Mouse (Mus musculus): ENCODE results near the gene E2f4. TPM values are rescaled to one million over a fixed set of nuclear protein-coding genes. Genes with fewer than 3 reads are reported as not detected.

Gene E2f4
- total RNA-seq, 2 experiments from 2014 or later, result 15.4 to 17.2 TPM

DNA sequence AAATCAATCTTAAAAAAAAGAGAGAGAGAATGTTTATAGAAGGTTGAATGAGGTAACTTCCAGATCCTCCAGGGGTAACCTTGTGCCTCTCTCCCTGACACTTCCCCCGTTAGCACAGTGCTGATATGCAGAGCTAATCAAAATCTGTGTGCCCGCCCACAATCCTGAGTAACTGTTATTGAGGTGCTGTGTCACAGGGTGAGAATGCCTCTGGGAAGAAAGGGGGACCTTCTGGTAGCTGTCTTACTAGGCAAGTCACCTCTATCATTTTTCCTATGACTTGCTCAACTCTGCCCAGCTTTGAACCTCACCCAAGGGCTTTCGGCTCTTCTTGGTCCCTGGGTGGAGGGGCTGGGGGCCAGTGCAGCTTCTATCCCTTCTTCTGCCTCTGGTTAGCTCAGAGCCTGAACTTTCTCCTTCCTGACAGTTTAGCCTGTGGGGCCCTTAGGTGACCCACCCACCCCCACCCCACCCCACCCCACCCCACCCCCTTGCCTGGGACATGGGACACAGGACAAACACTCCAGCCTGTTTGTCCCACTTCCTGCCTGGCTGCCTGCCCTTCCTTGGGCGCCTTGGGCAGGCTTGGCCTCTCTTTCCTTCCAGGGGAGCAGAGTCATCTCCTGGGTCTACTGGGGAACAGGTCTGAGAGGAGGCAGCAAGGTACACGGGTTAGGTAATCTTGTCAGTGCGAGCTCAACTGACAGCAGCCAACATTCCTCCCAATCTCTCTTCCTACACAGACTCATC is 42.6 kb downstream of the E2f4 start:
- intact Hi-C loops (cut with DNase I; ENCODE audit: low total_unique reads), result no loop called here
- no peak for DNase-seq

DNA sequence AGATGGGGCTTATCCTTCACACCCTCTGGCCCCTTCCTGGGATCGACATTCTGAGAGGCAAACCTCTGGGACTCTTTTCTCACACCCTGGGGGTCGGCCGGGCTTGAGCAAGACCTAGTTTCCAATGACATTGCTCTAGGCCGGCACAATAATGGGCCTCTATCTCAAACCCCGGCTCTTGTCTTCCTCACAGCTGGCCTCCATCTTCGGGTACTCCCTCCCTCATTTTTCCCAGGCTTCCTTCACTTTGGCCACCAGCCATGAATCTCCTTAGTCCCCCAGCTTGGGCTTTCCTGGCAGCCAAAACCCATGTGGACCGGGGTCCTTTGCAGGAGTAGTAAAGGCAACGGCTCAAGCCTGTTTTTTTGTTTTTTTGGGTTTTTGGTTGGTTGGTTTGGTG is 43.9 kb downstream of the E2f4 start:
- DNase-seq, result no peak

DNA sequence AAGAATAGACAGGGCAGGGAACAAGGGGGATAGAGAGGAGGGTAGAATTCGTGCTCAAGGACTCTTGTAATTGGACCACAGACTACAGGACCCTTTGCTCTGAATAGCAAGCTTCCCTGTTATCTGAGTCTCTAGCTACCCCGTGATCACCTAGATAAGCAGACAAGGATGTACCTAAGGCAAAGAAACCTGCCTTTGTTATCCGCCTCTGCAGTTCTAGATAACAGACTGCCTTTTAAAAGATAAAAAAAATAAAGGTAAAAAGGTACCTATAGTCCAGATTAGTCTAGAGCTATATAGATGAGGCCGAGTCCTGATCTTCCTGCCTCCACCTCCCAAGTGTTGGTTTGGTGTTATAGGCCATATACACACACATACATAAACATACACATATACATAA is 45.3 kb downstream of the E2f4 start:
- DNase-seq, result no peak
- intact Hi-C loops (cut with DNase I; ENCODE audit: low total_unique reads), result no loop called here

More for the DNA sequence above, 43.9 kb downstream of the E2f4 start:
- intact Hi-C loops (cut with DNase I; ENCODE audit: low total_unique reads), result no loop called here

DNA sequence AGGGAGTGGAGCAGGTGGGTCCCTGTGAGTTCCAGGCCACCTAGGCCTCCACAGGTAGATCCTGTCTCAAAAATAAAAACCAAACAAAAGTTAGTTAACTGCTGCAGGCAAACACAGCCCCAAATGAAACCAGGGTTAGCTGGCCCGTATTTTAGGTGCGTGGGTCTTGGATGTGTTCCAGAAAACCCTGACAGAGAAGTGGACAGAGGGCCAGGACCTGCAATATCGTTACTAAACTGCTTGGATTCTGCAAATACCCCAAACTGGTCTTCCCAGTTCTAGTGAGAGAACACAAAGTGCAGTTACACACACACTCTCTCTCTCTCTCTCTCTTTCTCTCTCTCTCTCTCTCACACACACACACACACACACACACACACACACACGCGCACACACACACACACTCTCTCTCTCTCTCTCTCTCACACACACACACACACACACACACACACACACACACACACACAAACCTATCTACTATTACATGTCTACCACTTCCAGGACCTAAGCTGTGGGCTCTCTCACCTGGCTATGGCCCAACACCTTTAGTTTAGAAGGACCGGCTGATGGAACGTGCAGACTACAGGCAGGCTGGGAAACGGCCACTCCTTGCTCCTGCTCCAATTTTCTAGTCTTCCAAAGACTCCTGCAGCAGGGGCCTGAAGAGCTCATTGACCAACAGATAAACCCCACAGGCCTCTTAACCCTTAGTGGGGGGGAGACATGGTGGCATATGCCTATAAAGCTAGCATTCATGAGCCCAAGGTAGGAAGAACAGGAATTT is 46.5 kb downstream of the E2f4 start:
- intact Hi-C loops (cut with DNase I; ENCODE audit: low total_unique reads), result no loop called here
- DNase-seq, result no peak

DNA sequence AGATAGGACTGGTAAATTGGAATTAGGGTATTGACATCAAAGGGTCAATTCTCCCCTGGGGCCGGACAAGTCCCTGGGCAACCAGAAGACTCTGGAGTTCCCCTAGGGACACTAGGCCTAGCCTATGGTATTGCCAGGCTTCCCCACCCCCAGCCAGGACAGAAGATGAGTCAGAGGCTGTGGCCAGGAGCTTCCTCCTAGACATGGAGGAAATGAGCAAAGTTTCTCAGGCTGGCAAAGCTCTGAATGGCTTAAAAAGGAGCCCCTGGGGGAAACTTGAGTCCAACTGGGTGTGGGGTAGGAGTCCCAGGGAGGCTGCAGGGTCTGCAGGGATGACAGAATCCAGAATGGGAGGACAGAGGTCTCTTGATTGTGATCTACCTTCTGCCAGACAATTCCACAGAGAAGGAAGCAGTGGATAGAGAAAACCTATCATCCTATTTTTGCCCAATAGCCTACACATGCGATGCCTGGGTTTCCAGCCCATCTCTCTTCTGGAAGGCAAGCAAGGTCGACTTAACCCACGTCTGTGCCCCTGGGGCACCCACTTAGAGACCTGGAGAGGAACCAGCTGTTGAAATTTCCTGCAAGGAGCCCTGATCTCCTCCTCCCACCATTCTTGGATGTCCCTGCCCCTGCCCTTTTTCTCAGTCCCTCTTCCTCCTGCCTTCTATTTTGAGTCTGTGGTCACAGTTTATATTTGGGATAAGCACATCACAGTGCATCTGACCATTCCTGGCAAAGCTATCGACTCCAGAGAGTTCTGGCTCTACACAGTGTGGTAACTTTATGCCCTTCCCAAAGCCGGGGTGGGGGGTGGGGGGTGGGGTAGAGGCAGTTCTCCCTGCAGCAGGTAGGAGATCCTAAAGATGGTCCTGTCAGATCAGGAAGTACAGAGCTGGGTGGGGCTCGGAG is 47.9 kb downstream of the E2f4 start:
- intact Hi-C loops (cut with DNase I; ENCODE audit: low total_unique reads), result no loop called here
- peak; percentile 50 for DNase-seq

DNA sequence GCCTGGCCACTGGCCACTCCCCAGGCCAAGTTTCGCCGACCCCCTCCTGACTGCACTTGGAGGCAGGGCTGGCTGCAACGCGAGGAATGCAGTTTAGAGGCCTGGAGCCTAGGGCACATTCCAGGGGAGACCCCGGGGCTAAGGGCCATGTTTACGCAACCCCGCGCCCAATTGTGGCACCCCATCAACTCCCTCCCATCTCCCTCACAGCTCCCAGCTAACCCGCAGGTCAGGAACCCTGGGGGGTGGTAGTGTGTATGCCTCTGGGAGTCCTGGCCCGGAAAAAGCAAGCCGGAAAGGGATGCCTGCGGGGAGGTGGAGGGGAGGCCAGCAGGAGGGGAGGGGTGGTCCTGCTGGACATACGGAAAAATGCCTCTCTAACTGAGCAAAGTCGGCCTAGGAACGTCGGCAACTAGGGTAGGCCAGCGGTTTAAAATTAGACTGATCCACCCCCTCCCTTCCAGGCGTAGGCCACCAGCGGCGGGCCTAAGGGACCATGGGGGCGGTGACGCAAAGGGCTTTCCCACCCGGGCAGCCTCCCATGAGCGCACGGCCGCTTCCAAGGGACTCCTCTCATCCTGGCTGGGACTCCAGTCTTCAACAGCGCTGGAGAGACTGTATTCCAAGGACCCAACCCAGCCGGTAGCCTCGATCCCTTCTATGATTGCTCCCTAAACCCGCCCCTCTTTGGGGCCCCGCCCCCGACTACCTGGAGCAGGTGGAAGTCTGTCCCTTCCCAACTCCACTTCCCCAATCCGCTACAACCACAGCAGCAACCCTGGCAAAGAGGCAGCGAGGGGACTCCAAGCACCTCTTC is 49.4 kb downstream of the E2f4 start:
- peak; percentile 82 for DNase-seq
- intact Hi-C loops (cut with DNase I; ENCODE audit: low total_unique reads), result no loop called here

DNA sequence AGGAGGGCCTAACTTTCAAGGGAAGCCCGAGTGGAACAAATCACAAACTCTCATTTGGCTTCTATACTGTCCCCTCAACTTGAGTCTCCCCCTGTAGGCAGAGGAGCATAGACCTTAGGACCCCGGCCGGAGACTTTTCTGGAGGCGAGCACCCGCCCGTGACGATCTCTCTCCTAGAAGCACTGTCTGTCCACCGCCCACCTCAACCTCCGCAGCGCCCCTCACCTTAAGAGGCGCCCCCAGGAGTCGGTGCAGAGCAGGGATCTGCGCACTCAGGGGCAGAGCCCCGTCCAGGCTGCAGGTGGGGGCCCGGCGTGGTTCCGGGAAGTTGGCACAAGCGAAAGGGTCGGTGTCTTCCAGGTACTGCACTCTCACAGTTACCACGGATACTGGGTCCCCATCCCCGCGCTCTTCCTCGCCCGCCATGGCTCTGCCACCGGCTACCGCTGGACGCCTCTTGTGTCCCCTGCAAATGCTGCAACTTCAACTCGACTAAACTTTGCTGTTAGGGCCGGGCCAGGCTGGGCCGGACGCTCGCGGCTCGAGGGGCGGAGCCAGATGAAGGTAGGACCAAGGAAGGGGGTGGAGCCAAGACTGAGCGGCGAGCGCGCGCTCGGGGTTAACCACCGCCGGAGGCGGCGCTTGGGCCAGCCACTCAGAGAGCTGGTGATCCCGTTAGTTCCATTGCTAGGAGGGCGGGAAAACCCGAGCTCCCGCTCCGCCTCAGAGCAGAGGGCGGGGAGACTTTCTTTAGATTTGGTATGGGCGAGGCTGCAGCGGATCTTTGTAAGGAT is 50.2 kb downstream of the E2f4 start, which contains the start of gene Fhod1:
Fhod1 (minus strand) TSS at position 526 of the 794 bp plus-strand sequence.
- DNase-seq, result peak; percentile 95
- intact Hi-C loops (cut with DNase I; ENCODE audit: low total_unique reads), result no loop called here

DNA sequence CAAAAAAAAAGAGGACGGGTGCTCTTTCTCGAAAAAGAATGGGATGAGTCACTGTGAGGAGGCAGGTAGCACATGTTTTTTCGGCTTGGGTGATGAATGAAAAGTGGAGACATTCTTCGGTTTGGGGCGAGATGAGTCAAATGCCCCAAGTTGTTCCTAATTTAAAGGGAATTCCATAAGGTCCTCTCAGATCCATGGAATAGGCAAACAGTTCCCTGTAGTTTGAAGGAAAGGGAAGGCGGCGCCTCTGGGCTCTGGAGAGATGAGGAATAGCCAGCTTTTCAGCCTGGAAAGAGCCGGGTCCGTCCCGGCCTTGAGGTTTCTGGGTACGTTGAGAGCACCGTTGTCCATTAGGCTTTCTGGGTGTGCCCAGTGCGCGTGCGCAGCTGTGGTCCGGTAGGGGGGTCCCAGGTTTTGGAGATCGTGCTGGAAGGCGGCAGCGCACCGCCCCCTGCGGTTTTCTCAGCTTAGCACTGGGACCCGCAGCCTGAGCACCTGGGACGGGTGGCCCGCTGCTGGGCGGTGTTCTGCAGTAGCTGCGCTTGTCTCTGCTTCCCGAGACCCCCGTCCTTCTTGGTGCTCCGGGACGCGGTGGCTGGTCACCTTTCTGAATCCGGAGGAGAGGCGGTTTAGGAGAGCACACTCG is 51.1 kb downstream of the E2f4 start, which contains the start of gene Slc9a5:
Slc9a5 (plus strand) TSS at position 394 of the 646 bp plus-strand sequence.
- no peak for DNase-seq

DNA sequence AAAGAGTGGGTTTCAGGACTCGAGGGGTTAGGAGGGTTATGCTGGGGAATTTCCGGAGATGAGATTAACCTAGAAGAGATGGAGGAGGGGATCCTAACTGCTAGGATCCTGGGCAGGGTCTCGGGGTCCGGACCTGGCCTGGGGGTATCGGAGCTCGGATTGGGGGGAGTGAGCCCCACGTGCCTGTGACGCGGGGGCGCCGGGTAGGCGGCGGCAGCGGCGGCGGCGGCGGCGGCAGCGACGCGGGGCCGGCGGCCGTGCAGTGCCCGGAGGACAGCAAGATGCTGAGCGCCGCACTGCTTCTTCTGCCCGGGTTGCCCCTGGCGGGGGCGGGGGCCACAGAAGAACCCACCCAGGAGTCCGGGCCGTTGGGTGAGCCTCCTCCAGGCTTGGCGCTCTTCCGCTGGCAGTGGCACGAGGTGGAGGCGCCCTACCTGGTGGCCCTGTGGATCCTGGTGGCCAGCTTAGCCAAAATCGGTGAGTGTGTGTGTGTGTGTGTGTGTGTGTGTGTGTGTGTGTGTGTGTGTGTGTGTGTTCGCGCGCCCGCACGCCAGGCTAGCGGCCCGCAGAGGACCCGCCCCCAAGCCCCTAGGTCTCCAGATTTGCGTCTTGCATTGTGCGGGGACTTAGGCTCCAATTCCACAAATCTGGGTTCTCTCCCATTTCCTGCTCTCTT is 51.8 kb downstream of the E2f4 start:
- DNase-seq, result no peak
- intact Hi-C loops (cut with DNase I; ENCODE audit: low total_unique reads), result no loop called here

More for the DNA sequence above, 51.1 kb downstream of the E2f4 start, which contains the start of gene Slc9a5:
- intact Hi-C loops (cut with DNase I; ENCODE audit: low total_unique reads), result no loop called here

DNA sequence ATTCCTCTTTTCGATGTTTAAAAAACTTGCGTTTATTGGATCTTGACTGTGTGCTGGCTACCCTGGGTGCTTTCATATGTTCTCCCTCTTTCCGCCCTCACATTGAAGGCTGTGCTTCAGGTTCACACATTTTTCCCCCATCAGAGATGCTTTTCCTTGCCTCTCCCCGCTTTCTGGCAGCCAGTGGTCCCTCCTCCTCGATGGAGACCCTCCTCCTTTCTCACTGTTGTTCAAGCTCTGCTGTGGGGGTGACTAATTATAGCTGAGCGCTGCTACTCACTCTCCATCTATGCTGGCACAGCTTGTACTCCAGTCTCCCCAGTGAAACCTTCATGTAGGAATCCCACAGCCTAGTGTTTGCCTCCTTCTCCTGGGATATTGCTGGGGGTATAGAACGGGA is 52.7 kb downstream of the E2f4 start:
- intact Hi-C loops (cut with DNase I; ENCODE audit: low total_unique reads), result no loop called here
- DNase-seq, result no peak

DNA sequence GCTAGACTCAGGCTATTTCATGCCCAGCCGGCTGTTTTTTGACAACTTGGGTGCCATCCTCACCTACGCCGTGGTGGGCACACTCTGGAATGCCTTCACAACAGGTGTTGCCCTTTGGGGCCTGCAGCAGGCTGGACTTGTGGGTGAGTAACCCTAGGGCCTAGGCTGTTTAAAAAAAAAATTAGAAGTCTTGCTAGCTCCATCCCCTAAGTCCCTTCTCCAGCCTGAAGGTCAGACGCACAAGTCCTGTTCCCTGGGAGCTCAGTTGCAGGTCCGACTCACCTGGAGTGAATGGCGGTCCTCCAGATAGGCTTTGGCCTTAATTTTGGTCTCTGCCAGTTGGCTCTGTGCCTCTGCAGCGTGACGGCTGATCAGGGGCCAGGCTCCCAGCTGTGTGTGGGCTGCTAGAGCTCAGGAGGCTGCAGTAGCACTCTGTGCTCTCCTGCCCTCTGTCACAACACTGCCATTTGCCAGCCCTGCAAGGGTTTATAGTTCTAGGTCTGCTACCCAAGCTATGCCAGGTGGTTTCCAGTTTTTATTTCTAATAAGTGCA is 56.2 kb downstream of the E2f4 start:
- no peak for DNase-seq
- intact Hi-C loops (cut with DNase I; ENCODE audit: low total_unique reads), result no loop called here

DNA sequence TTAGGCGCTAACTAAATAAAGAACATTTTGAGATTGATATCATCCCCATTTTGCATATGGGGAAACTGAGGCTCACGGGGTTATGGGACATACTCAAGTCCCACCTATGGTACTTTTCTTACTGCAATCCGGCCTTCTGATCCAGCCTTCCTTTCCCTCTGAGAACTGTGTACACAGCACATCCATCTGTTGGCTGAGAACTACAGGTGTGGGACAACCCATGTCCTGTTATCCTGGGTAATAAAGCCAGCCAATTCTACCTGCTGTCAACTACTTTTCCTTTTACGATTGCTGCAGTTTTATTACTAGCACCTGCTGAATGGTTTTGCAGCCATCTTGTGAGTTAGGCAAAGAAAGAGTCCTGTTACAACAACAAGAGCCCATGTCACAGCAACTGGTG is 57.1 kb downstream of the E2f4 start:
- intact Hi-C loops (cut with DNase I; ENCODE audit: low total_unique reads), result no loop called here
- DNase-seq, result no peak

Small RNAs within 50 kb of the gene (microRNA-seq; reads per million reads assigned to microRNA genes)
- gene Gm27320 (0 reads per million in 2 experiments), gene Mir328 (609 to 687 reads per million in 2 experiments)

Other genes with a start within 250 kb of the E2f4 start
- gene Ces3a, start 249.1 kb upstream of the E2f4 start, total RNA-seq (2021), result not detected
- gene Ces3b, start 213.9 kb upstream of the E2f4 start, total RNA-seq (2021), result not detected
- gene Ces4a, start 165.9 kb upstream of the E2f4 start, total RNA-seq (2021), result not detected
- gene Cbfb, start 127.0 kb upstream of the E2f4 start, total RNA-seq (2021), result 10 to 100 TPM; 37.2 TPM
- 10 to 100 TPM; 14.6 to 18.7 TPM for gene D230025D16Rik, start 72.5 kb upstream of the E2f4 start, total RNA-seq (2021)
- 1 to 10 TPM; 5.1 to 6.1 TPM for gene B3gnt9, start 42.5 kb upstream of the E2f4 start, total RNA-seq (2021)
- gene Tradd, start 33.1 kb upstream of the E2f4 start, total RNA-seq (2021), result 1 to 10 TPM; 2.8 to 3.9 TPM
- 1 to 10 TPM; 1.3 TPM for gene Fbxl8, start 33.0 kb upstream of the E2f4 start, total RNA-seq (2021)
- gene Hsf4, start 27.9 kb upstream of the E2f4 start, total RNA-seq (2021), result 1 to 10 TPM in 1 of 2 experiments, under 1 TPM in 1; 0.95 to 1.4 TPM
- gene Nol3, start 21.5 kb upstream of the E2f4 start, total RNA-seq (2021), result 10 to 100 TPM; 24.1 to 27.3 TPM
- gene 4931428F04Rik, start 7.8 kb upstream of the E2f4 start, total RNA-seq (2021), result 1 to 10 TPM in 1 of 2 experiments, under 1 TPM in 1; 0.84 to 1.3 TPM
- 1 to 10 TPM; 3.4 to 3.7 TPM for gene Exoc3l, start 1.6 kb upstream of the E2f4 start, total RNA-seq (2021)
- gene Elmo3, start 7.9 kb downstream of the E2f4 start, total RNA-seq (2021), result under 1 TPM; 0.40 to 0.45 TPM
- gene Lrrc29, start 28.6 kb downstream of the E2f4 start, total RNA-seq (2021), result 1 to 10 TPM in 1 of 2 experiments, under 1 TPM in 1; 0.76 to 1.6 TPM
- 10 to 100 TPM; 20.6 to 21.5 TPM for gene Tmem208, start 28.7 kb downstream of the E2f4 start, total RNA-seq (2021)
- 10 to 100 TPM; 12.1 to 15.6 TPM for gene Fhod1, start 50.3 kb downstream of the E2f4 start, total RNA-seq (2021)
- gene Slc9a5, start 51.2 kb downstream of the E2f4 start, total RNA-seq (2021), result 1 to 10 TPM in 1 of 2 experiments, under 1 TPM in 1; 0.84 to 1.0 TPM
- under 1 TPM; 0.07 to 0.08 TPM for gene Plekhg4, start 75.6 kb downstream of the E2f4 start, total RNA-seq (2021)
- gene Kctd19, start 115.8 kb downstream of the E2f4 start, total RNA-seq (2021), result under 1 TPM in 1 of 2 experiments, not detected in 1; 0.21 TPM
- gene Lrrc36, start 115.9 kb downstream of the E2f4 start, total RNA-seq (2021), result under 1 TPM; 0.53 to 0.97 TPM
- 100 to 1,000 TPM; 191 to 254 TPM for gene Tppp3, start 173.9 kb downstream of the E2f4 start, total RNA-seq (2021)
- 10 to 100 TPM; 10.1 to 11.2 TPM for gene Zdhhc1, start 199.2 kb downstream of the E2f4 start, total RNA-seq (2021)
- 1 to 10 TPM; 1.9 to 2.1 TPM for gene Hsd11b2, start 221.1 kb downstream of the E2f4 start, total RNA-seq (2021)

All from gastrocnemius, postnatal 14 days (tissue).